Mouse (Mus musculus) heart, postnatal 0 days (tissue): Measurements from ENCODE around the gene Scamp5.

Experiments used
- CTCF ChIP-seq: IDR thresholded peaks from 2 replicates; pipeline ENCODE4 v1.5.1; 2016; ENCODE audit warnings: antibody characterized with exemption, control low read depth, low read depth
- EP300 ChIP-seq: IDR thresholded peaks from 2 replicates; pipeline ENCODE4 v1.6.1; 2016; ENCODE audit warnings: antibody characterized with exemption, low read depth

- no peak for TF ChIP-seq EP300
- TF ChIP-seq CTCF = no peak
Measured at GRCm38 (mm10) chr9:57497236-57497635, 29.4 kb upstream of the Scamp5 start.
